Mouse (Mus musculus) spleen, adult 2 months (tissue): ENCODE measurements around the gene Fscb.

Experiments
- CTCF ChIP-seq: fragments of 200-500 bp; IDR thresholded peaks from 2 replicates; pipeline ENCODE4 v1.5.1; 2011; ENCODE audit warnings: mild to moderate bottlenecking, inconsistent platforms; ENCODE audit not compliant: insufficient read depth, insufficient read length, insufficient replicate concordance; ENCODE audit errors: extremely low read depth
- POLR2A ChIP-seq: fragments of 200-500 bp; IDR thresholded peaks from 2 replicates; pipeline ENCODE4 v1.6.1; 2011; ENCODE audit warnings: low read depth, low read length, inconsistent platforms

DNA sequence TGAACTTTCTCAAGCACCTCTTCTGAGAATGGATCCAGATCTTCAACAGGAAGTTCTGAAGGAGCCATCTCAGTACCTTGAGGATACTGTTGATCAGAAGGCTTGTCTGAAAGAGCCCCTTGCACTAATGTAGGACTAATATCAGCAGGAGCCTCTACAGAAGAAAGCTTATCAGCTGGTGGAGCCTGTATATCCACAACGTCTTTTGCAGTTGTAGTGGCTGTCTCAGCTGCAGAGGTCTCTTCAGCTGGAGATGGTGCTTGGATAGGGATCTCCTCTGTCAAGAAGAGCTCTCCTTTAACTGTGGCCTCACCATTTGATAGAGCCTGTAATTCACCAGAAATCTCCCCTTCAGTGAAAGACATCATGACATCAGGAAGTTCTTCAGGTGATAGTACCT, 875 bp downstream of the Fscb start:
- TF ChIP-seq POLR2A (no peak), CTCF (no peak)
